Mouse (Mus musculus) liver, embryonic 11.5 days (tissue): ENCODE measurements at regions not wholly inside any gene's neighbourhood (a gene's known extent, or its start where the extent isn't known, plus 50 kb on each side); places are given as distances from the start of the nearest gene placed in this dataset.

Experiments used
- ATAC-seq: fragments of 200-750 bp; cut with Nextera tagmentation; replicated peaks from 2 replicates; pipeline ENCODE4 v1.8.0; 2017; ENCODE audit warnings: moderate number of reproducible peaks, mild to moderate bottlenecking, moderate TSS enrichment, moderate library complexity; ENCODE audit not compliant: low FRiP score
- DNase-seq: peaks from one replicate; pipeline ENCODE4 v3.0.0-alpha.2; 2017; ENCODE audit warnings: low spot score
- H3K27ac ChIP-seq: fragments of 300-500 bp; sonication (generic); 2 replicates; pipeline ENCODE4 v1.5.1; 2014; ENCODE audit warnings: mild to moderate bottlenecking, low read depth, low read length, control low read depth
- H3K27me3 ChIP-seq: fragments of 300-500 bp; sonication (generic); replicated peaks from 2 replicates; pipeline ENCODE4 v1.6.1; 2014; ENCODE audit warnings: low read length, mixed read lengths; ENCODE audit not compliant: control insufficient read depth, insufficient read depth
- H3K36me3 ChIP-seq: fragments of 300-500 bp; sonication (generic); 2 replicates; pipeline ENCODE4 v1.6.1; 2014; ENCODE audit warnings: mild to moderate bottlenecking, low read length, moderate library complexity, mixed read lengths; ENCODE audit not compliant: control insufficient read depth, insufficient read depth
- H3K4me1 ChIP-seq: fragments of 300-500 bp; sonication (generic); replicated peaks from 2 replicates; pipeline ENCODE4 v1.6.1; 2014; ENCODE audit warnings: low read length, mixed read lengths; ENCODE audit not compliant: control insufficient read depth, insufficient read depth
- H3K4me2 ChIP-seq: fragments of 300-500 bp; sonication (generic); 2 replicates; pipeline ENCODE4 v1.6.1; 2014; ENCODE audit warnings: mild to moderate bottlenecking, control low read depth, moderate library complexity
- H3K4me3 ChIP-seq: fragments of 300-500 bp; sonication (generic); 2 replicates; pipeline ENCODE4 v1.5.1; 2014; ENCODE audit warnings: low read depth, low read length, control low read depth
- H3K9ac ChIP-seq: fragments of 300-500 bp; sonication (generic); 2 replicates; pipeline ENCODE4 v1.6.1; 2014; ENCODE audit warnings: low read depth, low read length, control low read depth
- H3K9me3 ChIP-seq: fragments of 300-500 bp; sonication (generic); 2 replicates; pipeline ENCODE4 v1.6.1; 2016; ENCODE audit warnings: low read length, inconsistent platforms, mixed read lengths; ENCODE audit not compliant: control insufficient read depth
- WGBS: fragments of 180-500 bp; shearing (Covaris S2); extraction: QIAGEN DNeasy Blood & Tissue Kit; methylation state at CpG from one replicate; pipeline ENCODE4 v1.1.7; 2014; 5-methylcytosine and 5-hydroxymethylcytosine counted together

DNA sequence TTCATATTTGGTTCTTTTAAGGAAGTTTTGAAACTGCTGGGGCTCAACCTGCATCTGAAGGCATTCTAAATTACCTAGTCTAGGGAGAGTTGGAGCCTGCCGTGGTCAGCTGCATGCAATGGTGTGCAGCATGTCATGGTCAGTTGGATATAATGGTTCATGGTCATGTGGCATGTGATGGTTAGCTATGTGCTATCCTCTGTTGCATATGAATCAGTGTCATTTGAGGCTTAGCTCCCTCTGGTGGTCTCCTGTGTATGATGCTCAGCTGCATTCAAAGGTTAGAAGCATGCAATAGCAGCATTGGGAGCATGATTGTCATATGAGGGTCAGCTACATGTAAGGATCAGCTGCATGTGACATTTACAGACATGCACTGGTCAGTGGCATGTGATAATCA, 1894.0 kb upstream of the Lrrc6 start:
- no peak overlapping the region for H3K4me2 ChIP-seq
- no peaks in the 10 kb centered on the region for H3K4me1 ChIP-seq
- 87% methylated on average over 1 of the region's 1 CpGs for WGBS
- DNase-seq (no peak), ATAC-seq (no peak)
- no peak overlapping the region for H3K27ac ChIP-seq
- no peak overlapping the region for H3K9ac ChIP-seq
- no peak overlapping the region for H3K4me3 ChIP-seq
- H3K27me3 ChIP-seq = no peaks in the 10 kb centered on the region
- H3K9me3 ChIP-seq = no peaks in the 10 kb centered on the region
- no peaks in the 10 kb centered on the region for H3K36me3 ChIP-seq

DNA sequence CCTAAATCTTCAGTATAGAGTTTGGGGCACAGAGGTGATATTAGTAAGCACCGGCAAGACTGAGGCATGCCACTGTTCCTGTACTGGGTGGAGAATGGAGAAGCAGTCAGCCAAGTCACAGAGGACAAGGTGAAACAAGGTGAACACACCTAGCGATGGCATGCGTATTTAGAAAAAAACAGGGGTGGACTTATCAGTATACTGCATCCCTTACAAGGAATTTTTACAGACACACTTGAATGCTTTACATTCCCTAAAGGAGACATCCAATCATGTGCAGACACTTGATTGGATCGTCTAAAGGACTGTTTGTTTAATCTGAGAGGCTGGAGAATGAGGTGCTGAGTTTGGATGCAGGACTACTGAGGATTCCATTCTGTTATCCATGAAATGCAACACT, 1893.4 kb upstream of the Lrrc6 start:
- H3K27ac ChIP-seq = no peak overlapping the region
- H3K4me2 ChIP-seq = no peak overlapping the region
- ATAC-seq (no peak), DNase-seq (no peak)
- 73% methylated on average over 4 of the region's 4 CpGs for WGBS
- no peak overlapping the region for H3K4me3 ChIP-seq
- no peaks in the 10 kb centered on the region for H3K4me1 ChIP-seq
- no peaks in the 10 kb centered on the region for H3K9me3 ChIP-seq
- no peak overlapping the region for H3K9ac ChIP-seq
- no peaks in the 10 kb centered on the region for H3K36me3 ChIP-seq
- no peaks in the 10 kb centered on the region for H3K27me3 ChIP-seq

DNA sequence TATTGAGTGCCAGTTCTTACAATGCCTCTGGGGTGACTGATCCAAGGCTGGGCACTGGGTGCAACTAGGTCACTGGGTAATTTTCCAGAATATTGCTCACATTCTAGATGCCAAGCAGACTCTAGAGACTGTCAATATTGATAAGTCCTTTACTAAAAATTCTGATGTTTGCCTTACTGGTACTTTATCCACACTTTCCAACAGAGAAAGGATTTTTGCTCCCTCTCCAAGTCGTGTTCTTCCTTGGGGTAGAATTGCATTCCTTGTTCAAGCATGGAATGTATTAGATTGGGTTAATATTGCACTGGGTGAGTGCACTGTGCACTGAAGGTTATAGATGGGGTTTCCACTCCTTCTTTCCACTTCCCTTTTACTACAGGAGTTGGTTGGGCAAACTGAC, 1891.0 kb upstream of the Lrrc6 start:
- no peak overlapping the region for H3K27ac ChIP-seq
- DNase-seq (no peak), ATAC-seq (no peak)
- H3K4me2 ChIP-seq = no peak overlapping the region
- H3K9me3 ChIP-seq = no peaks in the 10 kb centered on the region
- no peak overlapping the region for H3K9ac ChIP-seq
- H3K27me3 ChIP-seq = no peaks in the 10 kb centered on the region
- no peaks in the 10 kb centered on the region for H3K36me3 ChIP-seq
- no peak overlapping the region for H3K4me3 ChIP-seq
- WGBS = 28% methylated on average over 1 of the region's 1 CpGs
- no peaks in the 10 kb centered on the region for H3K4me1 ChIP-seq

DNA sequence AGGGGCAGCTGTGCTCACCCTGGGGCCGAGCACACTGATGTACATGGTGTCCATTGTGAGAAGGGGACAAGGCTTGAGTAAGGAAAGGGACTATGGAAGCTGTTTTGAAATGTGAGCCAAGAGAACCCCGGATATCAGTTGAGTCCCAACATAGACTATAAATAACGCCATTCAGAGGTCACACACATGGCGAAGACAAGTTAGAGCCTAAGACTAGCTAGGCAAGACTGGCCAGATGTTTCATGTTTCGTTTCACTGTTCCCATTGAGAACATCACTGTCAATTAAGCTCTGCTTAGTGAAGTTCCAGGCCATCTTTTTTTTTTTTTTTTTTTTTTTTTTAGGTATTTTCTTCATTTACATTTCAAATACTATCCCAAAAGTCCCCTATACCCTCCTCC, 1889.1 kb upstream of the Lrrc6 start:
- Histone ChIP-seq H3K4me3 (no peak overlapping the region), H3K27me3 (no peaks in the 10 kb centered on the region), H3K4me2 (no peak overlapping the region), H3K4me1 (no peaks in the 10 kb centered on the region), H3K9ac (no peak overlapping the region), H3K36me3 (no peaks in the 10 kb centered on the region), H3K9me3 (no peaks in the 10 kb centered on the region), H3K27ac (no peak overlapping the region)
- ATAC-seq (no peak), DNase-seq (no peak)
- 72% methylated on average over 5 of the region's 5 CpGs for WGBS

DNA sequence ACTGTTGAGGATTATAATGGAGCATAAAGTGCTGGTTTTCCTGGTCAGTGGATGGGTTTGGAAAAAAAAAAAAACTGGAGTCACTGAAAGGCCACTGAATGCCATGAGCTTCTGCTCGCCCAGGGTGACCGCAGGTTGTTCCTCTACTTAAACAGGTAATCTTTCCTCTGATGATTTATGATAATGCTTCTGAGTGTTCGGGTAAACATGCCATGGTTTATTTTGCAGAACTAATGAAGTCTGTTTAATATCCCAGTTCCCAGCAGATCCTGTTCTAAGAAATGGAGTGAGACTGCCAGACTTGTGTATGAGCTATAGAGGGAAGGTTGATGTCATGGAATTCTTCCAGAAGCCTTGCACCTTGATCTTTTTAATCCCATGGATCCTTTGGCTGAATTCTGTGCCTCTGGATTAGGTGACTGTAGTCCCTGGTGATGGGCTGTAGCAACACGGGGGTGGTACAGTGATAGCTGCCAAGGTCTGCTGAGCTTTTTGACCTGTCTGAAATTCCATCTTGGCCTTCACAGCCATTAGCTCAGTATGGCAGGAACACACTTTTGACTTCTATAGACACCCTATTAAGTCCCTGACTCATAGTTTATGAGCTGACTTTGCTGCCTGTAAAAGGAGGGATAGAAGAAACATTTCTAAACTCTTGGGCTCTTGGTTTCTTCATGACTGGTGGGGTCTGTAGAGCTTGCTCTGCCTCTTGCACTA, 1886.8 kb upstream of the Lrrc6 start:
- Histone ChIP-seq H3K9ac (no peak overlapping the region), H3K4me1 (no peaks in the 10 kb centered on the region), H3K4me2 (no peak overlapping the region), H3K27me3 (no peaks in the 10 kb centered on the region), H3K9me3 (no peaks in the 10 kb centered on the region), H3K36me3 (no peaks in the 10 kb centered on the region), H3K27ac (no peak overlapping the region), H3K4me3 (no peak overlapping the region)
- 74% methylated on average over 4 of the region's 4 CpGs for WGBS
- ATAC-seq (no peak), DNase-seq (no peak)

DNA sequence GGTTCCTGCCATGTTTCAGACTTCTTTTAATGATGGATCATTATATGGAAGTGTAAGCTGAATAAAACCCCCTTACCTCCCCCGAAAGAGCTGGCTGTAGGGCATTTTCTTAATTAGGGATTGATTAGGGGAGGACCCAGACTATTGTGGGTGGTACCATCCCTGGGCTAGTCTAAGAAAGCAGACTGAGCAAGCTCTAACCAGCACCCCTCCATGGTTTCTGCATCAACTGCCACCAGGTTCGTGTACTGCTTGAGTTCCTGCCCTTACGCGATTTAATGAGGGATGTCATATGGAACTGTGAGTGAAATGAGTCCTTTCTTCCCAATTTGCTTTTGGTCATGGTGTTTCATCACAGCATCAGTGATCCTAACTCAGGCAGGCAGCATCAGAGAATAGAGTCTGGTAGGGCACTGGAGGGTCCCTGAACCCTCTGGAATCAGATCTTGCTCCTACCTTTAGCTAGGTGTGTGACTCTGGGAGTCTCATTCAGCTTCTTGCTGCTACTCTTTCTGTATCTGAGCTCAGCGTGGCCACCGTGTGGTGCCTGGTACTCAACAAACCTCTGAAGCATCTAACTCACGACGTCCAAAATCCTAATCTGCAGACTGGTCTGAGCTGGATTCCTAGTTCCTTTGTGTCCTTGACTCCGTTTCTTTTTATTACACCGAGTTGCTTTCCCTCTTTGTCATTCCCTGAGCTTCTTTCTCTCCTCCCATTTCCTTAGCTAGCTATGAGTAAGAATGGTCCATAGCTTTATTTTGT, 1884.0 kb upstream of the Lrrc6 start:
- H3K27ac ChIP-seq = no peak overlapping the region
- no peak for ATAC-seq
- no peaks in the 10 kb centered on the region for H3K27me3 ChIP-seq
- no peak for DNase-seq
- H3K9ac ChIP-seq = no peak overlapping the region
- H3K4me1 ChIP-seq = no peaks in the 10 kb centered on the region
- H3K36me3 ChIP-seq = no peaks in the 10 kb centered on the region
- H3K9me3 ChIP-seq = no peaks in the 10 kb centered on the region
- H3K4me3 ChIP-seq = no peak overlapping the region
- H3K4me2 ChIP-seq = no peak overlapping the region
- 60% methylated on average over 10 of the region's 10 CpGs for WGBS

DNA sequence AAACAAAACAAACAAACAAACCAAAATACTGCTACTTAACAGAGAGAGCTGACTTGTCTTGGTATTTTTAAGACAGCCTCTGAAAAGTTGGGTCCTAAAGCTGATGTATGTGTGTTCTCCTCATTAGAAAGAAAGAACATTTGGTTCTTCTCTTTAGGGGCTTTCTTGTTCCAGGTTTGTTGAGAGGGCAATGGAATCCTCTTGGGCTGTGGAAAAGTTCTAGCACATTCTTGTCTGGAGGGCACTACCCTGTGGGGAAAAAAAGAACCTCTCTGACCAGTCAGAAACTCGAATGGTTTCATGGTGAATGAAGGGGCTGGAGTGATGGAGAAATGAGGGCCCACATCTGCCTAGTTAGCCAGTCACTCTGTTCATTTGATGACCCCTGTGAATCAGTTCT, 1874.5 kb upstream of the Lrrc6 start:
- Histone ChIP-seq H3K27me3 (no peaks in the 10 kb centered on the region), H3K9ac (no peak overlapping the region), H3K4me3 (no peak overlapping the region), H3K27ac (no peak overlapping the region), H3K36me3 (no peaks in the 10 kb centered on the region), H3K9me3 (no peaks in the 10 kb centered on the region), H3K4me1 (no peaks in the 10 kb centered on the region), H3K4me2 (no peak overlapping the region)
- ATAC-seq (no peak), DNase-seq (no peak)
- 38% methylated on average over 1 of the region's 1 CpGs for WGBS

DNA sequence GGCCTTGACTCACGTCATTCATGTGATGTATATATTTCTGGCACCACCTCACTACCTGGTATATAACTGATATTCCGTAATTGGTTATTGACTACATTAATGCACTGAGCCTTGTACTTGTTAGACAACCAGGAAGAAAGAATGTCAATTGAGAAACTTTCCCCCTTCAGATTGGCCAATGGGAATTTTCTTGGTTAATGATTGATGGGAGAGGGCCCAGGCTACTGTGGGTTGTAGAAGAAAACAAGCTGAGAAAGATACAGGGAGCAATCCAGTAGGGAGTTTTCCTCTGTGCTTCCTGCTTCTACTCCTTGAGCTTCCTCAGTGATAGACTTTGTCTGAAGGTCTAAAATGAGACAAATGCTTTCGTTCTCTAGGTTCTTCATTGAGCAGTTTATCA, 1866.1 kb upstream of the Lrrc6 start:
- no peak overlapping the region for H3K9ac ChIP-seq

More for the DNA sequence above, 1866.1 kb upstream of the Lrrc6 start:
- DNase-seq (no peak), ATAC-seq (no peak)
- Histone ChIP-seq H3K4me2 (no peak overlapping the region), H3K9me3 (no peaks in the 10 kb centered on the region), H3K4me1 (no peaks in the 10 kb centered on the region), H3K27me3 (no peaks in the 10 kb centered on the region), H3K36me3 (no peaks in the 10 kb centered on the region), H3K4me3 (no peak overlapping the region), H3K27ac (no peak overlapping the region)
- 74% methylated on average over 3 of the region's 3 CpGs for WGBS
